Mouse (Mus musculus) hindbrain, embryonic 15.5 days (tissue): ENCODE results near the gene Fnbp4. TPM values are rescaled to one million over a fixed set of nuclear protein-coding genes. Genes with fewer than 3 reads are reported as not detected.

Experiments
- ATAC-seq: fragments of 200-750 bp; cut with Nextera tagmentation; 2 replicates; pipeline ENCODE4 v1.8.0; 2017; ENCODE audit warnings: low read depth, moderate number of reproducible peaks, moderate TSS enrichment; ENCODE audit not compliant: low FRiP score
- H3K27ac ChIP-seq: fragments of 300-500 bp; sonication (generic); replicated peaks from 2 replicates; pipeline ENCODE4 v1.5.1; 2015; ENCODE audit warnings: mild to moderate bottlenecking, inconsistent platforms
- H3K27me3 ChIP-seq: fragments of 300-500 bp; sonication (generic); 2 replicates; pipeline ENCODE4 v1.6.1; 2015; ENCODE audit warnings: control low read depth, inconsistent platforms
- H3K36me3 ChIP-seq: fragments of 300-500 bp; sonication (generic); 2 replicates; pipeline ENCODE4 v1.6.1; 2015; ENCODE audit warnings: control low read depth, inconsistent platforms
- H3K4me1 ChIP-seq: fragments of 300-500 bp; sonication (generic); replicated peaks from 2 replicates; pipeline ENCODE4 v1.6.1; 2015; ENCODE audit warnings: control low read depth, inconsistent platforms
- H3K4me2 ChIP-seq: fragments of 300-500 bp; sonication (generic); 2 replicates; pipeline ENCODE4 v1.6.1; 2015; ENCODE audit warnings: moderate library complexity, mild to moderate bottlenecking, inconsistent platforms
- H3K4me3 ChIP-seq: fragments of 300-500 bp; sonication (generic); 2 replicates; pipeline ENCODE4 v1.5.1; 2015; ENCODE audit warnings: mild to moderate bottlenecking, inconsistent platforms
- H3K9ac ChIP-seq: fragments of 300-500 bp; sonication (generic); 2 replicates; pipeline ENCODE4 v1.6.1; 2015; ENCODE audit warnings: inconsistent platforms
- H3K9me3 ChIP-seq: fragments of 300-500 bp; sonication (generic); 2 replicates; pipeline ENCODE4 v1.6.1; 2016; ENCODE audit warnings: control low read depth, inconsistent platforms
- WGBS: fragments of 180-500 bp; shearing (Covaris S2); methylation state at CpG from one replicate; pipeline ENCODE4 v1.1.7; 2015; 5-methylcytosine and 5-hydroxymethylcytosine counted together
- polyA plus RNA-seq: library from polyadenylated mRNA; unstranded; fragments of >200 nt; fragmentation: Nextera tagmentation; extraction: Ambion mirVana; gene quantifications from 2 replicates; pipeline ENCODE4 v1.2.1, GENCODE M21; 2015

Fnbp4 gene
- polyA plus RNA-seq, result 88.0 and 95.7 TPM in 2 replicates

DNA sequence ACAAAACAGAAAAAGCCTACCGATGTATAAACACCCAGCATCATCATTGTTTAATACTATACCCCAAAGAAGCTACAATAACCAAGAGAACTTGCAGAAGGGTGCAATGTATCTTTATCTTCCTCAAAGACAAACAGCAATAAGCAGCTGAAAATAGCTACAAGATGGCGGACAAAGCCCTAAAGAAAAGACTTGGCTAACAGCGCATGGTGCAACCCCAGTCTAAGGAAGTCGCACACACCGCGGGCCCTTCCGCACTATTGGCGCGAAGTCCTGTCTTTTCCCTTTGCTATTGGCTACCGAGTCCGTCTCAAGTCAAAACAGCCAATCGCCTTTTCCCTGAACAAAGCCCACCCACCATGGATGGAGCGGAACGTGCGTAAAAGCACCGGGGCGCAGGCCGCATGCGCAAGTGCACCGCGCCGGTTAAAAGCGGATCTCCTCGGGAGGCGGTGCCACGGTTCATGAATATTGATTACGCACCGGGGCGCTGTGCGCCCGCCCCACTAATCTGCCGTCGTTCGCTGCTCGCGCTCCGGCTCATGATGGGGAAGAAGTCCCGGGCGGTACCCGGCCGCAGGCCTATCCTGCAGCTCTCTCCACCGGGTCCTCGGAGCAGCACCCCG is at the start of gene Fnbp4:
Gene Fnbp4 (plus strand): TSS at position 318 of the 626 bp plus-strand sequence.
- H3K9ac ChIP-seq, result peak within 1 kb of the TSS; percentile 96
- peak within 1 kb of the TSS; percentile 98 for H3K27ac ChIP-seq
- WGBS, result under 1% methylated on average over 44 of the region's 44 CpGs
- peaks cover 13% of the 10 kb centered on the region; the same call in 1 of the 2 replicates for H3K36me3 ChIP-seq
- peak within 1 kb of the TSS; percentile 67 for H3K4me3 ChIP-seq
- ATAC-seq, result peak; percentile 100
- peak within 1 kb of the TSS; percentile 64 for H3K4me2 ChIP-seq
- H3K9me3 ChIP-seq, result no peaks in the 10 kb centered on the region
- H3K4me1 ChIP-seq, result peaks cover 27% of the 10 kb centered on the region
- H3K27me3 ChIP-seq, result no peaks in the 10 kb centered on the region

DNA sequence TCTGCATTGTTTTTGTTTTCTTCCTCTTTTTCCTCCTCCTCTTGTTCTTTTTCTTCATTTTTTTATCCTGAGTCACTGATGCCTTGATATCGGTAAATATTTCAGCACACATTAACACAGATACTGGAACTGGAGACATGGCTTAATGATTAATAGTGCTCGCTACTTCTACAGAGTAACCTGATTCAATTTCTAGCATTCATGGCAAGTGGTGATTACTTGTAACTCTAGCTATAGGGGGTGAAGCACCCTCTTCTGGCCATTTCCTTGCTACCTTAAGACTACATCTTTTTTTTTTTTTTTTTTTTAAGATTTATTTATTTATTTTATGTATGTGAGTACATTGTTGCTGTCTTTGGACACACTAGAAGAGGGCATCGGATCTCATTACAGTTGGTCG is 44.2 kb upstream of the Fnbp4 start:
- Histone ChIP-seq H3K36me3 (peaks cover 81% of the 10 kb centered on the region), H3K27ac (no peak overlapping the region), H3K27me3 (no peaks in the 10 kb centered on the region), H3K9ac (no peak overlapping the region), H3K4me1 (no peaks in the 10 kb centered on the region), H3K9me3 (no peaks in the 10 kb centered on the region), H3K4me2 (no peak overlapping the region), H3K4me3 (no peak overlapping the region)
- 91% methylated on average over 4 of the region's 4 CpGs for WGBS
- ATAC-seq, result no peak

DNA sequence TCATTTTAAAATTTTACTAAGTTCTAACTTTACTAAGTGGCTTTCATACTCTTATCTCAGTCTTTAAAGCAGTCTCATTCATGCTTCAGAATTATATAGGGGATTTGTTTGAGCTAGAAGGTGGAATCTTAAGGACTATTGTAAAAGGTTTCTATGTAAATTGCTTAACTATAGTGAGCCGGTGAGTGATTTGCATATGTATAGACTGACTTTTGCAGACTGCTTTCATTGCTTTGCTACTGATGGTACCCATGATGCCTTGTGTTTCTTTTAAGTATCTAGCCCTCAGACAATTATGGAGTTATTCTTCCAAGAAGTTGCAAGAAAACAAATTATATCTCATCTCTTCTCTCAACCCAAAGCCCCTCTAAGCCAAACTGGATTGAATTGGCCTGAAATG is 36.6 kb upstream of the Fnbp4 start:
- WGBS, result 22% methylated on average over 1 of the region's 1 CpGs
- Histone ChIP-seq H3K27me3 (no peaks in the 10 kb centered on the region), H3K36me3 (peaks cover 86% of the 10 kb centered on the region)

DNA sequence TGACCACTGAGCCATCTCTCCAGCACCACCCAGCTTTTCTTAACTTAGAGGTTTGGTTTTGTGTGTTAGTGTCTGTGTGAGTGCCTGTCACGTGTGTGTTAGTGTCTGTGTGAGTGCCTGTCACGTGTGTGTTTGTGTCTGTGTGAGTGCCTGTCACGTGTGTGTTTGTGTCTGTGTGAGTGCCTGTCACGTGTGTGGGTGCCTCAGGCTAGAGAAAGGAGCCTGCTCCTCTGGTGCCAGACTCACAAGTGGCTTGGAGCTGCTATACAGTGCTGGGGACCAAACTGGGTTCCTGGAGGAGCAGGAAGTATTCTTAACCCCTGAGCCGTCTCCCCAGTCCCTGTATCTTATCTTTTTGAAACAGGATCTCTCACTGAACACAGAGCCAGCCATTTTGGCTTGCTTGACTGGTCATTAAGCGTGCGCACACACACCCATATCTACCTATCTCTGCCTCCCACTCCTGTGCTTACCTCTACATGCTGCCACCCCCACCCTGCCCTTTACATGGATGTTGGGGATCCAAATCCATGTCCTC is 29.5 kb upstream of the Fnbp4 start:
- Histone ChIP-seq H3K9me3 (no peaks in the 10 kb centered on the region), H3K27ac (no peak overlapping the region), H3K9ac (no peak overlapping the region), H3K4me1 (no peaks in the 10 kb centered on the region), H3K4me2 (no peak overlapping the region), H3K36me3 (peaks cover 77% of the 10 kb centered on the region), H3K27me3 (no peaks in the 10 kb centered on the region), H3K4me3 (no peak overlapping the region)
- WGBS, result 94% methylated on average over 7 of the region's 7 CpGs
- no peak for ATAC-seq

More for the DNA sequence above, 36.6 kb upstream of the Fnbp4 start:
- H3K9ac ChIP-seq, result no peak overlapping the region
- no peak overlapping the region for H3K4me2 ChIP-seq
- no peak for ATAC-seq
- H3K27ac ChIP-seq, result no peak overlapping the region
- no peaks in the 10 kb centered on the region for H3K4me1 ChIP-seq
- no peak overlapping the region for H3K4me3 ChIP-seq
- H3K9me3 ChIP-seq, result no peaks in the 10 kb centered on the region

DNA sequence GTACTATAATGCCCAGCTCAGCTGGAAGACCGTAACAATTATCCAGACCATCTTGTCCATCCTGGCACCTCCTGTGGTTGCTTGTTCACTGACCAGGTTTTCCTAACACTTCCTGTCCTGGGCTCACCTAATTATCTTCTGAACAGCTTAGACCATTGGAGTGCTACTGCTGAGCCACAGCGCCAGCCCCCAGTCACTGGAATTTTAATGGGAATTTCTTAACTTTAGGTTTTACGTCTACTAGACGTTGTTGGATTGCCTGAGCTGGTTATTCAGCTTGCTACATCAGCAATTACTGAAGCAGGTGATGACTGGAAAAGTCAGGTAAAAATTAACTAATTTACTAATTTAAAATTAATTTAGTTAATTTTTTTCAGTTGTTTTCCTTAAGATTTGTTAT is 27.8 kb upstream of the Fnbp4 start:
- WGBS, result 97% methylated on average over 4 of the region's 4 CpGs
- no peaks in the 10 kb centered on the region for H3K4me1 ChIP-seq
- no peaks in the 10 kb centered on the region for H3K27me3 ChIP-seq
- no peak overlapping the region for H3K4me3 ChIP-seq
- no peaks in the 10 kb centered on the region for H3K9me3 ChIP-seq
- no peak overlapping the region for H3K27ac ChIP-seq
- H3K4me2 ChIP-seq, result no peak overlapping the region
- no peak overlapping the region for H3K9ac ChIP-seq
- peaks cover 72% of the 10 kb centered on the region for H3K36me3 ChIP-seq
- ATAC-seq, result no peak

DNA sequence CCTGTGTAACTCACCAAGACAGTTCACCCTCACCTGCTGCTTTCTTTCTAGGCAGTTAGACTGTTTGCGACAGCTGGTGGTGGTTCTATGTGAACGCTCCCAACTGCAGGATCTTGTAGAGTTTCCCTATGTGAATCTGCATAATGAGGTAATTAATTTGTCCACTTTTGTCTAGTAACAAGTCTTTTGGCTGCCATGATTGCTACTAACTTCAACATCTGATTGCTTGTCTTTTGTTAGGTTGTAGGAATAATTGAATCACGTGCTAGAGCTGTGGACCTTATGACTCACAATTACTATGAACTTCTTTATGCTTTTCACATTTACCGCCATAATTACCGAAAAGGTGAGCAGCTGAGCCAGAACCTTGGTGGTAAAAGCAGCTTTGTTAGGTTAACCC is 27.2 kb upstream of the Fnbp4 start:
- Histone ChIP-seq H3K9me3 (no peaks in the 10 kb centered on the region), H3K4me2 (no peak overlapping the region), H3K27me3 (no peaks in the 10 kb centered on the region), H3K4me3 (no peak overlapping the region), H3K27ac (no peak overlapping the region), H3K4me1 (no peaks in the 10 kb centered on the region), H3K36me3 (peaks cover 71% of the 10 kb centered on the region), H3K9ac (no peak overlapping the region)
- 78% methylated on average over 5 of the region's 5 CpGs for WGBS
- no peak for ATAC-seq

DNA sequence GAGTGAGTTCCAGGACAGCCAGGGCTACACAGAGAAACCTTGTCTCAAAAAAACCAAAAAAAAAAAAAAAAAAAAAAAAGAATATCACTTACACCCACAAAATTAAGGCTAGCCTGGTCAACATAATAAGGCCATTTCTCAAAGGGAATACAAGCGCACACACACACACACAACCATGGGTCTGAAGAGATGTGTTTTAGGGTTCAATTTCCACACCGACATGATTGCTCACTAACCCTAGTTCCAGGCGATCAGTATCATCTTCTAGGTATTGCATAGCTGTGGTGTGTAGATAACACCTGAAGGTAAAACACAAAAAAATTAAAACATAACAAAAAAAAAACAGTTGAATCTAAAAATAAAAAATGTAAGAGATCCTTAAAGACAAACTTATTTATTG is 18.4 kb upstream of the Fnbp4 start:
- Histone ChIP-seq H3K9me3 (no peaks in the 10 kb centered on the region), H3K27me3 (no peaks in the 10 kb centered on the region), H3K4me2 (no peak overlapping the region), H3K36me3 (peaks cover 83% of the 10 kb centered on the region), H3K4me3 (no peak overlapping the region), H3K27ac (no peak overlapping the region), H3K4me1 (no peaks in the 10 kb centered on the region), H3K9ac (no peak overlapping the region)
- no peak for ATAC-seq
- 98% methylated on average over 3 of the region's 3 CpGs for WGBS

DNA sequence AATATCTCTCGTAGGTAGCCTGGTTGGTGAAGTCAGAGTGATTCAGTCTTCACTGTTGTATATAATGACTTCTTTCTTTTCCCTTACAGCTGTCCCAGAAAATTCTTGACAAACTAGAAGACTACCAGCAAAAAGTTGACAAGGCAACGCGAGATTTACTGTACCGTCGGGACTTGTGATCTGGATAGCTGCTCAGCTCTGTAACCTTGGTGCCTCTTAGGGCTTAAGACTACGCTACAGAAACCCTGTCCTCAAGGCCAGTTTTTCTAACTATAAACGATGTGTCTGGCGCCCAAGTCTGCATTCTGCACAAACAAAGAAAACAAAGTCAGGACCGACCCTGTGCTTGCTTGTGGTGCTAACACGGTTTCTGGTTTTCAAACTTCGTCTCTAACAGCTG is 9.8 kb upstream of the Fnbp4 start:
- H3K27me3 ChIP-seq, result no peaks in the 10 kb centered on the region
- no peak overlapping the region for H3K9ac ChIP-seq
- WGBS, result 95% methylated on average over 11 of the region's 11 CpGs
- H3K4me2 ChIP-seq, result no peak overlapping the region
- no peaks in the 10 kb centered on the region for H3K9me3 ChIP-seq
- ATAC-seq, result no peak
- no peaks in the 10 kb centered on the region for H3K4me1 ChIP-seq
- H3K36me3 ChIP-seq, result peaks cover 61% of the 10 kb centered on the region
- H3K27ac ChIP-seq, result no peak overlapping the region
- H3K4me3 ChIP-seq, result no peak overlapping the region

DNA sequence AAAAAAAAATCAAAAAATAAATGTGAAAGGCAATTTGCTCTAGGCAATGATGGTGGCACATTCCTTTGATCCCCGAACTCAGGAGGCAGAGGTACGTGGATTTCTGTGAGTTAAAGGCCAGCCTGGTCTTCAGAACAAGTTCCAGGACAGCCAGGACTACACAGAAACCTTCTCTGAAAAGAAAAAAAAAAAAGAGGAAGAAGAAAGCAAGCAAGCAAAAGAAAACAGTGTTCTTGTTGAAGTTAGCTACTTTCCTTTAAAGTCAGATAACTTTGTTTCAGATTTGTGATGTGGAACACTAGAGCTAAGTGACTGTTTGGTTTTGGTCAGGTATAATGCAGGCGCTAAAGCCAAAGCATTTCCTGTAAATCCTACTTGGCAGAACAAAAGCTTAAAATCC is 6.4 kb upstream of the Fnbp4 start:
- Histone ChIP-seq H3K36me3 (peaks cover 28% of the 10 kb centered on the region), H3K9me3 (no peaks in the 10 kb centered on the region), H3K4me2 (no peak overlapping the region), H3K27ac (no peak overlapping the region), H3K4me3 (no peak overlapping the region), H3K9ac (no peak overlapping the region), H3K4me1 (no peaks in the 10 kb centered on the region), H3K27me3 (no peaks in the 10 kb centered on the region)
- WGBS, result 91% methylated on average over 3 of the region's 3 CpGs
- ATAC-seq, result no peak

DNA sequence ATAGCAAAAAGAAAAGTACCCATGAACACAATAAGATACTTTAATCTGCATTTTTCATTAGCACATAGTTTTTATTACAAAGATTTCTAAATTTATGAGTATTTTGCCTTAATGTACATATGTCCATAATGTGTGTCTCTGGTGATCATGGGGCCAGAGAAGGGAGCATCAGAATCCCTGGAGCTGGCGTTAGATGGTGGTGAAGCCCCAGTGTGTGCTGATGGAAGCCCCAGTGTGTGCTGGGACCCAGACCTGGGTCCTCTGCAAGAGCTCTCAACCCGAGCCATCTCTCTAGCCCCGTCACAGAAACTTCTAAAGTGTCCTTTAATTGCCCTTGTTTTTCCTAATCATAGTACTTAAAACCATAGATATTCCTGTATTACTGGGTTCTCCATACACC is 5.8 kb upstream of the Fnbp4 start:
- Histone ChIP-seq H3K9ac (no peak overlapping the region), H3K4me1 (no peaks in the 10 kb centered on the region), H3K36me3 (peaks cover 24% of the 10 kb centered on the region), H3K27me3 (no peaks in the 10 kb centered on the region), H3K4me2 (no peak overlapping the region), H3K4me3 (no peak overlapping the region), H3K9me3 (no peaks in the 10 kb centered on the region), H3K27ac (no peak overlapping the region)
- ATAC-seq, result no peak
- whole genome bisulfite sequencing, result 89% methylated on average over 3 of the region's 3 CpGs

DNA sequence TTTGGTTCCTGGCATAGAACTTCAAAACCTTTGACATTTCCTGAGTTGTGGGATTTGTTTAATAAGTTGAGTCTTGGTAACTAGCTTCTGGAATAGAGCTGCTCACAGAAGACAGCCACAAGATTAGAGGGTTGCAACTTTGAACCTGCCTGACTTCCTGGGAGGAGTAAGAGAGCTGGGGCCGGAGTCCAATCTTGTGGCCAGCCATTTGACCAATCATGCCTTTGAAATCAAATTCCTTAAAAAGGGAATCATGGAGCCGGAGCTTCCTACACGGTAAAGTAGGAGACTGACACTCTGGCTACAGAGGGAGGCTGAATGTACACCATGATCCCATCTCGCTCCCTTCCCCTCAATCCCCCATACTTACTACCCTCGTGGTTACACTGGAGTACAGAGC is 5.2 kb upstream of the Fnbp4 start:
- H3K36me3 ChIP-seq, result peaks cover 18% of the 10 kb centered on the region
- ATAC-seq, result no peak
- WGBS, result 87% methylated on average over 5 of the region's 5 CpGs
- H3K27me3 ChIP-seq, result no peaks in the 10 kb centered on the region
- H3K27ac ChIP-seq, result no peak overlapping the region
- no peaks in the 10 kb centered on the region for H3K4me1 ChIP-seq
- no peak overlapping the region for H3K4me3 ChIP-seq
- H3K9ac ChIP-seq, result no peak overlapping the region
- H3K4me2 ChIP-seq, result no peak overlapping the region
- no peaks in the 10 kb centered on the region for H3K9me3 ChIP-seq

DNA sequence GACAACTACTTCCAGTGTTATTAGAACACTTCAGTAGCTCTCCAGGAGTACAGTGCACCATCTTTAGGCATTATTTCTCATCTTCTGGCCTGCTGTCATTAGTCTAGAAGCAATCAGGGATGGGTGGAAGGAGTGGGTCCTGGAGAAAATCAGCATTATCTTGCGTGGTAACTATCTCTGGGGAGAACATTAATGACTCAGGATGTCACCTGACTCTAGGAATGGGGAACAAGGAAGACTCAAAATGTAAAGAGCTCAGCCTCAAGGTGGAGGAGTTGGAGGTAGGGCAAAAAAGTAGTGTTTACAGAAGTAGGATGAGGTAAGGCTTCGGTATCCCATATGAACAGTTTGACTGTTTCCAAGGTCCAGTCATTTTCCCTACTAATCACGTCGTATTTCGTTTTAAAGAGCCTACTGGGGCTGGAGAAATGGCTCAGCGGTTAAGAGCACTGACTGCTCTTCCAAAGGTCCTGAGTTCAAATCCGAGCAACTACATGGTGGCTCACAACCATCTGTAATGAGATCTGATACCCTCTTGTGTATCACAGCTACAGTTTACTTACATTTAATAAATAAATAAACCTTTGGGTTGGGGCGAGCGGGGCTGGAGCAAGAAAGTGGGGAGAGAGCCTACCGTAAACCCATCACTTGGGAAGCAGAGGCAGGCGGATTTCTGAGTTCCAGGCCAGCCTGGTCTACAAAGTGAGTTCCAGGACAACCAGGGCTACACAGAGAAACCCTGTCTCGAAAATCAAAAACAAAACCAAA is 701 bp upstream of the Fnbp4 start:
- H3K9me3 ChIP-seq, result no peaks in the 10 kb centered on the region
- H3K36me3 ChIP-seq, result peaks cover 13% of the 10 kb centered on the region; the same call in 1 of the 2 replicates
- peak overlapping the region; percentile 98 for H3K27ac ChIP-seq
- H3K4me3 ChIP-seq, result peak overlapping the region; percentile 67
- no peaks in the 10 kb centered on the region for H3K27me3 ChIP-seq
- H3K4me1 ChIP-seq, result peaks cover 23% of the 10 kb centered on the region
- 57% methylated on average over 12 of the region's 12 CpGs for WGBS
- peak; percentile 0; the same call in 1 of the 2 replicates for ATAC-seq
- H3K4me2 ChIP-seq, result peak overlapping the region; percentile 63
- H3K9ac ChIP-seq, result peak overlapping the region; percentile 33; the same call in 1 of the 2 replicates
